9 mouse cellular contexts compared by ENCODE assay signal in genomic region chr12:80106896-80107667, GRCm38 (mm10). TPM values are rescaled to one million over a fixed set of nuclear protein-coding genes. Genes with fewer than 3 reads are reported as not detected.
DNase-seq lines count a peak whose midpoint lies in the region; ATAC-seq and TF ChIP-seq lines count a peak whose summit lies in the region.
"Had no signal": no experiment of that assay in that cellular context is flagged by ENCODE, and none has a peak within 500 bp of the region (broad histone marks: within the 10 kb centered on the region; RNA-seq: fewer than 3 reads in every experiment).

No protein-coding gene starts in this region.

- no peak for ATAC-seq in forebrain, postnatal 0 days
- no peak for ATAC-seq in limb, embryonic 11.5 days (ENCODE audit: insufficient number of reproducible peaks, low FRiP score, low TSS enrichment, low read depth)
- no peak for ATAC-seq in liver, embryonic 15.5 days (ENCODE audit: insufficient read depth)
- ATAC-seq in granulocyte monocyte progenitor cell, adult 5-6 weeks (replicated peaks; ENCODE audit: poor library complexity, severe bottlenecking), result no peak

- H3K4me2 ChIP-seq in forebrain, postnatal 0 days (ENCODE audit: low read depth), result no peak overlapping the region
- H3K4me2 ChIP-seq in limb, embryonic 11.5 days (ENCODE audit: low read depth, severe bottlenecking), result no peak overlapping the region
- no peak overlapping the region for H3K4me2 ChIP-seq in liver, embryonic 15.5 days
- H3K4me2 ChIP-seq: liver, embryonic 13.5 days had no signal

- peak overlapping the region; percentile 16; the same call in 1 of the 2 replicates for H3K27ac ChIP-seq in forebrain, embryonic 10.5 days
- H3K27ac ChIP-seq in forebrain, postnatal 0 days (ENCODE audit: low read depth, low read length), result no peak overlapping the region
- H3K27ac ChIP-seq in limb, embryonic 11.5 days (replicated peaks; ENCODE audit: low read depth, low read length), result no peak overlapping the region
- H3K27ac ChIP-seq in limb, embryonic 10.5 days, result no peak overlapping the region
- H3K27ac ChIP-seq in liver, embryonic 15.5 days (replicated peaks), result peak overlapping the region; percentile 30
- H3K27ac ChIP-seq: liver, embryonic 13.5 days had no signal

- WGBS in forebrain, embryonic 10.5 days, result 91% methylated on average over 3 of the region's 3 CpGs
- WGBS in forebrain, postnatal 0 days, result 87% methylated on average over 3 of the region's 3 CpGs
- 88% methylated on average over 3 of the region's 3 CpGs for WGBS in limb, embryonic 11.5 days
- 89% methylated on average over 3 of the region's 3 CpGs for WGBS in limb, embryonic 10.5 days
- WGBS in liver, embryonic 15.5 days (ENCODE audit: insufficient replicate concordance), result 91% methylated on average over 3 of the region's 3 CpGs

- DNase-seq in forebrain, embryonic 10.5 days (ENCODE audit: extremely low spot score, low spot score), result no peak
- DNase-seq in forebrain, postnatal 0 days, result no peak
- peak; percentile 39 for DNase-seq in limb, embryonic 11.5 days (ENCODE audit: low spot score)
- DNase-seq in limb, embryonic 10.5 days (ENCODE audit: low spot score), result no peak
- peak; percentile 32 for DNase-seq in embryo, embryonic 11 days
- DNase-seq in right cerebral cortex, postnatal 25 days, result no peak
- DNase-seq: liver, embryonic 13.5 days had no signal

- no peak for TF ChIP-seq CTCF in forebrain, postnatal 0 days (IDR thresholded peaks at IDR 0.05; ENCODE audit: low read depth)

- H3K4me1 ChIP-seq in forebrain, embryonic 10.5 days, result peaks cover 32% of the 10 kb centered on the region
- H3K4me1 ChIP-seq in forebrain, postnatal 0 days (ENCODE audit: insufficient read depth), result no peaks in the 10 kb centered on the region; the same call in 1 of the 2 replicates
- peaks cover 14% of the 10 kb centered on the region for H3K4me1 ChIP-seq in limb, embryonic 11.5 days (ENCODE audit: control insufficient read depth, insufficient read depth, low read length)
- peaks cover 30% of the 10 kb centered on the region for H3K4me1 ChIP-seq in limb, embryonic 10.5 days
- H3K4me1 ChIP-seq in liver, embryonic 15.5 days (replicated peaks), result peaks cover 35% of the 10 kb centered on the region

- no peak overlapping the region for H3K4me3 ChIP-seq in forebrain, embryonic 10.5 days
- no peak overlapping the region for H3K4me3 ChIP-seq in forebrain, postnatal 0 days (ENCODE audit: low read depth, low read length)
- no peak overlapping the region for H3K4me3 ChIP-seq in limb, embryonic 11.5 days (ENCODE audit: low read depth, low read length)
- no peak overlapping the region for H3K4me3 ChIP-seq in limb, embryonic 10.5 days
- H3K4me3 ChIP-seq in liver, embryonic 15.5 days (replicated peaks), result no peak overlapping the region
- H3K4me3 ChIP-seq: liver, embryonic 13.5 days had no signal

- peaks cover 67% of the 10 kb centered on the region for H3K36me3 ChIP-seq in forebrain, embryonic 10.5 days (replicated peaks)
- no peaks in the 10 kb centered on the region for H3K36me3 ChIP-seq in forebrain, postnatal 0 days (ENCODE audit: insufficient read depth)
- peaks cover 9% of the 10 kb centered on the region for H3K36me3 ChIP-seq in limb, embryonic 11.5 days (ENCODE audit: control insufficient read depth, insufficient read depth, low read length)
- H3K36me3 ChIP-seq in limb, embryonic 10.5 days, result peaks cover 46% of the 10 kb centered on the region
- peaks cover 32% of the 10 kb centered on the region for H3K36me3 ChIP-seq in liver, embryonic 15.5 days (replicated peaks)

- no peaks in the 10 kb centered on the region for H3K27me3 ChIP-seq in forebrain, embryonic 10.5 days (ENCODE audit: poor library complexity, severe bottlenecking)
- H3K27me3 ChIP-seq in forebrain, postnatal 0 days (ENCODE audit: insufficient read depth, low read length), result no peaks in the 10 kb centered on the region
- H3K27me3 ChIP-seq in limb, embryonic 11.5 days (ENCODE audit: control insufficient read depth, insufficient read depth, low read length), result no peaks in the 10 kb centered on the region
- H3K27me3 ChIP-seq in limb, embryonic 10.5 days (ENCODE audit: low read depth, poor library complexity, severe bottlenecking), result no peaks in the 10 kb centered on the region
- H3K27me3 ChIP-seq in liver, embryonic 15.5 days, result no peaks in the 10 kb centered on the region
- H3K27me3 ChIP-seq: liver, embryonic 13.5 days had no signal

- no peak overlapping the region for H3K9ac ChIP-seq in forebrain, postnatal 0 days
- no peak overlapping the region for H3K9ac ChIP-seq in limb, embryonic 11.5 days (ENCODE audit: low read length)
- H3K9ac ChIP-seq in liver, embryonic 15.5 days, result no peak overlapping the region
- H3K9ac ChIP-seq: liver, embryonic 13.5 days had no signal

- no peaks in the 10 kb centered on the region; the same call in 1 of the 2 replicates for H3K9me3 ChIP-seq in forebrain, embryonic 10.5 days
- no peaks in the 10 kb centered on the region for H3K9me3 ChIP-seq in forebrain, postnatal 0 days (ENCODE audit: low read length)
- no peaks in the 10 kb centered on the region for H3K9me3 ChIP-seq in limb, embryonic 11.5 days (ENCODE audit: control insufficient read depth, low read length)
- H3K9me3 ChIP-seq in limb, embryonic 10.5 days (replicated peaks), result no peaks in the 10 kb centered on the region
- H3K9me3 ChIP-seq in liver, embryonic 15.5 days (replicated peaks), result no peaks in the 10 kb centered on the region
- H3K9me3 ChIP-seq: liver, embryonic 13.5 days had no signal

RNA-seq across cellular contexts. Expression of gene Zfp36l1, which starts 5.7 kb away (rescaled TPM):
- 121 and 129 TPM in 2 replicates for polyA plus RNA-seq in forebrain, embryonic 10.5 days (2016; fragmentation: Nextera tagmentation; extraction: Ambion mirVana)
- 15.3 and 24.1 TPM in 2 replicates for total RNA-seq in forebrain, postnatal 0 days (2014; rRNA removed)
- 37.0 and 43.8 TPM in 2 replicates for polyA plus RNA-seq in forebrain, postnatal 0 days (2015; fragmentation: Nextera tagmentation; extraction: Ambion mirVana)
- 140 and 149 TPM in 2 replicates for polyA plus RNA-seq in limb, embryonic 11.5 days (2014; fragmentation: Nextera tagmentation; extraction: Ambion mirVana)
- 88.4 and 96.4 TPM in 2 replicates for polyA plus RNA-seq in limb, embryonic 10.5 days (2016; fragmentation: Nextera tagmentation; extraction: Ambion mirVana)
- 23.7 and 24.5 TPM in 2 replicates for polyA plus RNA-seq in liver, embryonic 15.5 days (2015; fragmentation: Nextera tagmentation; extraction: Ambion mirVana)
- 1.9 and 8.5 TPM in 2 replicates for total RNA-seq in granulocyte monocyte progenitor cell, adult 5-6 weeks (2014; fragmentation: Nextera tagmentation)
- 0.36 and 0.56 TPM in 2 replicates for total RNA-seq in granulocyte monocyte progenitor cell, adult 5-6 weeks (2017)

Comparison
In these comparisons a context has a peak if more than half of its experiments do, and no peak if none do; other contexts are left out.
1. DNase-seq: peak in limb, embryonic 11.5 days (single experiment) and embryo, embryonic 11 days (single experiment); none in forebrain, embryonic 10.5 days (single experiment), forebrain, postnatal 0 days (single experiment), limb, embryonic 10.5 days (single experiment) and right cerebral cortex, postnatal 25 days (single experiment).
2. H3K27ac ChIP-seq: peak in forebrain, embryonic 10.5 days (single experiment) and liver, embryonic 15.5 days (single experiment); none in forebrain, postnatal 0 days (single experiment), limb, embryonic 11.5 days (single experiment) and limb, embryonic 10.5 days (single experiment).